Mouse (Mus musculus): ENCODE results near the gene Bach2.

DNA sequence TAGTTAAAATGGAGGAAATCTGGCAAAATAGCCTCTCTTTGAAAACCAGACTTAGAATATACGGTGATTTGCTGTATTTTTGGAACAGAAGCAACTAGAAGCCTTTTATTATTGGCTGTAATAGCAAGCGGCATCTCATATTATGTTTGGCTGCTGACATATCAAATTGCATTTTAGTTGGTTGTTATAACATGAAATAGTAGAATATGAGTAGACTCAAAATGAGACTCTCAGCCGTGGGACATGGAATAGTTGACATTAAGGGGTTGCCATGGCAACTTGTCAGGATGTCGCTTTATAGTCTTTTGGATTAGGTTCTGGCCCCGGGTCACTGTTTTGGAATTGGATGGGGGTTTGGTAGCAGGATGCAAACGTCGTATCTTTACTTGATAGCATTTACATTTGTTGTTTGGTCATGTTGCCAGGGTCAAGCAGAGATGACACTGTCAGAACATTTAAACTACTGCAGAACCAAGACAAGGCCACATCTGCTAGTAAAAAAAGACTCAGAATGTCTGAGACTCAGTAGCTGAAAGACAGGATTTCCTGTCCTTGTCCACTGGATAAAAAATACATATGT, 55.2 kb downstream of the Bach2 start:
- TF ChIP-seq CTCF (conservative IDR thresholded peaks at IDR 0.05; ENCODE audit: low read length) (no peak), POU5F1 (IDR thresholded peaks at IDR 0.05; ENCODE audit: borderline replicate concordance, low read length) (no peak), NANOG (IDR thresholded peaks at IDR 0.05; ENCODE audit: borderline replicate concordance, low read length) (no peak)

All from E14TG2a.4 (cell line).